Mouse (Mus musculus): ENCODE measurements around the gene Chrnb1. TPM values are rescaled to one million over a fixed set of nuclear protein-coding genes. Genes with fewer than 3 reads are reported as not detected.
A peak's percentile ranks its signal among the peaks of the same experiment; 100 is the strongest.

Chrnb1 gene
- polyA plus RNA-seq, 1 experiment from 2014 or later, result 5.8 TPM

- no peak overlapping the region; a peak in 1 of 4 replicates for H3K4me3 ChIP-seq (ENCODE audit: control insufficient read depth in 1 of 2, insufficient read depth in 1 of 2, low read depth in 1 of 2, low read length in 2 of 2)
- no peak overlapping the region for H3K27ac ChIP-seq (replicated peaks in 1 of 2; ENCODE audit: control insufficient read depth in 1 of 2, insufficient read depth in 1 of 2, low read depth in 2 of 2, low read length in 2 of 2)
- H3K9me3 ChIP-seq (ENCODE audit: control insufficient read depth, low read length), result no peaks in the 10 kb centered on the region
- peaks cover 44% of the 10 kb centered on the region for H3K27me3 ChIP-seq (ENCODE audit: control insufficient read depth, insufficient read depth, low read length)
- WGBS, result 18% methylated on average over 9 of the region's 9 CpGs
- no peak overlapping the region; the same call in 1 of the 2 replicates for H3K9ac ChIP-seq (ENCODE audit: low read length)
- peaks cover 3 to 24% of the 10 kb centered on the region in 2 experiments; a peak in 3 of 4 replicates for H3K4me1 ChIP-seq (ENCODE audit: control insufficient read depth in 2 of 2, insufficient read depth in 2 of 2, low read length in 2 of 2)
- no peak for ATAC-seq (ENCODE audit: insufficient number of reproducible peaks, insufficient read depth, low FRiP score, low read depth)
- H3K36me3 ChIP-seq (ENCODE audit: control insufficient read depth, insufficient read depth, low read length), result no peaks in the 10 kb centered on the region
- 0 out of 2 replicates have a peak overlapping the region, but pooled peaks have one; percentile 89 for H3K4me2 ChIP-seq (ENCODE audit: low read length)
These were observed 39.7 kb upstream of the Chrnb1 start for GRCm38 (mm10) chr11:69835326-69835965.

- no peaks in the 10 kb centered on the region for H3K36me3 ChIP-seq (ENCODE audit: control insufficient read depth, insufficient read depth, low read length)
- peak overlapping the region; percentile 34 to 40 for H3K4me3 ChIP-seq (ENCODE audit: control insufficient read depth in 1 of 2, insufficient read depth in 1 of 2, low read depth in 1 of 2, low read length in 2 of 2)
- H3K9ac ChIP-seq (ENCODE audit: low read length), result peak overlapping the region; percentile 73
- no peak for ATAC-seq (ENCODE audit: insufficient number of reproducible peaks, insufficient read depth, low FRiP score, low read depth)
- peak overlapping the region; percentile 86 for H3K4me2 ChIP-seq (ENCODE audit: low read length)
- peaks cover 3 to 22% of the 10 kb centered on the region in 2 experiments; a peak in 3 of 4 replicates for H3K4me1 ChIP-seq (ENCODE audit: control insufficient read depth in 2 of 2, insufficient read depth in 2 of 2, low read length in 2 of 2)
- WGBS, result 6% methylated on average over 39 of the region's 48 CpGs
- no peaks in the 10 kb centered on the region for H3K9me3 ChIP-seq (ENCODE audit: control insufficient read depth, low read length)
- H3K27ac ChIP-seq (replicated peaks in 1 of 2; ENCODE audit: control insufficient read depth in 1 of 2, insufficient read depth in 1 of 2, low read depth in 2 of 2, low read length in 2 of 2), result no peak overlapping the region
- peaks cover 44% of the 10 kb centered on the region for H3K27me3 ChIP-seq (ENCODE audit: control insufficient read depth, insufficient read depth, low read length)
These were observed 38.3 kb upstream of the Chrnb1 start for GRCm38 (mm10) chr11:69834001-69834549.

GRCm38 (mm10) chr11:69833554-69833953, 37.8 kb upstream of the Chrnb1 start:
- Histone ChIP-seq H3K4me1 (ENCODE audit: control insufficient read depth in 2 of 2, insufficient read depth in 2 of 2, low read length in 2 of 2) (peaks cover 3 to 18% of the 10 kb centered on the region in 2 experiments; a peak in 2 of 4 replicates), H3K9me3 (ENCODE audit: control insufficient read depth, low read length) (no peaks in the 10 kb centered on the region), H3K27me3 (ENCODE audit: control insufficient read depth, insufficient read depth, low read length) (peaks cover 44% of the 10 kb centered on the region), H3K4me2 (ENCODE audit: low read length) (peak overlapping the region; percentile 86), H3K4me3 (ENCODE audit: control insufficient read depth in 1 of 2, insufficient read depth in 1 of 2, low read depth in 1 of 2, low read length in 2 of 2) (peak overlapping the region; percentile 34 to 40), H3K36me3 (ENCODE audit: control insufficient read depth, insufficient read depth, low read length) (no peaks in the 10 kb centered on the region), H3K9ac (ENCODE audit: low read length) (peak overlapping the region; percentile 73), H3K27ac (replicated peaks in 1 of 2; ENCODE audit: control insufficient read depth in 1 of 2, insufficient read depth in 1 of 2, low read depth in 2 of 2, low read length in 2 of 2) (no peak overlapping the region)
- 41% methylated on average over 8 of the region's 8 CpGs for WGBS
- ATAC-seq (ENCODE audit: insufficient number of reproducible peaks, insufficient read depth, low FRiP score, low read depth), result no peak

GRCm38 (mm10) chr11:69828832-69829231, 33.1 kb upstream of the Chrnb1 start:
- peaks cover 24% of the 10 kb centered on the region for H3K36me3 ChIP-seq (ENCODE audit: control insufficient read depth, insufficient read depth, low read length)
- ATAC-seq (ENCODE audit: insufficient number of reproducible peaks, insufficient read depth, low FRiP score, low read depth), result no peak
- no peaks in the 10 kb centered on the region for H3K9me3 ChIP-seq (ENCODE audit: control insufficient read depth, low read length)
- H3K9ac ChIP-seq (ENCODE audit: low read length), result no peak overlapping the region
- peaks cover 13% of the 10 kb centered on the region; the same call in 1 of the 2 replicates for H3K27me3 ChIP-seq (ENCODE audit: control insufficient read depth, insufficient read depth, low read length)
- WGBS, result 78% methylated on average over 5 of the region's 5 CpGs
- H3K4me1 ChIP-seq (ENCODE audit: control insufficient read depth in 2 of 2, insufficient read depth in 2 of 2, low read length in 2 of 2), result peaks cover 0 to 5% of the 10 kb centered on the region in 2 experiments; a peak in 2 of 4 replicates
- H3K27ac ChIP-seq (replicated peaks in 1 of 2; ENCODE audit: control insufficient read depth in 1 of 2, insufficient read depth in 1 of 2, low read depth in 2 of 2, low read length in 2 of 2), result no peak overlapping the region
- H3K4me3 ChIP-seq (ENCODE audit: control insufficient read depth in 1 of 2, insufficient read depth in 1 of 2, low read depth in 1 of 2, low read length in 2 of 2), result no peak overlapping the region
- H3K4me2 ChIP-seq (ENCODE audit: low read length), result no peak overlapping the region

- H3K9ac ChIP-seq (ENCODE audit: low read length), result no peak overlapping the region
- H3K4me2 ChIP-seq (ENCODE audit: low read length), result no peak overlapping the region
- no peak overlapping the region for H3K4me3 ChIP-seq (ENCODE audit: control insufficient read depth in 1 of 2, insufficient read depth in 1 of 2, low read depth in 1 of 2, low read length in 2 of 2)
- H3K4me1 ChIP-seq (ENCODE audit: control insufficient read depth in 2 of 2, insufficient read depth in 2 of 2, low read length in 2 of 2), result no peaks in the 10 kb centered on the region
- no peaks in the 10 kb centered on the region for H3K27me3 ChIP-seq (ENCODE audit: control insufficient read depth, insufficient read depth, low read length)
- ATAC-seq (ENCODE audit: insufficient number of reproducible peaks, insufficient read depth, low FRiP score, low read depth), result no peak
- WGBS, result 71% methylated on average over 2 of the region's 2 CpGs
- H3K36me3 ChIP-seq (ENCODE audit: control insufficient read depth, insufficient read depth, low read length), result peaks cover 24% of the 10 kb centered on the region
- no peak overlapping the region for H3K27ac ChIP-seq (replicated peaks in 1 of 2; ENCODE audit: control insufficient read depth in 1 of 2, insufficient read depth in 1 of 2, low read depth in 2 of 2, low read length in 2 of 2)
- H3K9me3 ChIP-seq (ENCODE audit: control insufficient read depth, low read length), result no peaks in the 10 kb centered on the region
These were observed 27.7 kb upstream of the Chrnb1 start for GRCm38 (mm10) chr11:69823456-69823855.

- no peaks in the 10 kb centered on the region for H3K27me3 ChIP-seq (ENCODE audit: control insufficient read depth, insufficient read depth, low read length)
- no peak within 1 kb of the TSS for H3K4me3 ChIP-seq (ENCODE audit: control insufficient read depth in 1 of 2, insufficient read depth in 1 of 2, low read depth in 1 of 2, low read length in 2 of 2)
- no peak within 1 kb of the TSS for H3K27ac ChIP-seq (replicated peaks in 1 of 2; ENCODE audit: control insufficient read depth in 1 of 2, insufficient read depth in 1 of 2, low read depth in 2 of 2, low read length in 2 of 2)
- 80% methylated on average over 3 of the region's 3 CpGs for WGBS
- H3K36me3 ChIP-seq (ENCODE audit: control insufficient read depth, insufficient read depth, low read length), result peaks cover 13% of the 10 kb centered on the region
- ATAC-seq (ENCODE audit: insufficient number of reproducible peaks, insufficient read depth, low FRiP score, low read depth), result no peak
- no peak within 1 kb of the TSS for H3K9ac ChIP-seq (ENCODE audit: low read length)
- H3K4me1 ChIP-seq (ENCODE audit: control insufficient read depth in 2 of 2, insufficient read depth in 2 of 2, low read length in 2 of 2), result no peaks in the 10 kb centered on the region
- 0 out of 2 replicates have a peak, but pooled peaks cover 4% of the 10 kb centered on the region for H3K9me3 ChIP-seq (ENCODE audit: control insufficient read depth, low read length)
- no peak within 1 kb of the TSS for H3K4me2 ChIP-seq (ENCODE audit: low read length)
These were observed 26.3 kb upstream of the Chrnb1 start, which contains the start of gene Spem1 for GRCm38 (mm10) chr11:69822080-69822479. Spem1 (minus strand) TSS chr11:69822180.

GRCm38 (mm10) chr11:69818871-69819270, 23.1 kb upstream of the Chrnb1 start:
- Histone ChIP-seq H3K4me2 (ENCODE audit: low read length) (no peak overlapping the region), H3K27ac (replicated peaks in 1 of 2; ENCODE audit: control insufficient read depth in 1 of 2, insufficient read depth in 1 of 2, low read depth in 2 of 2, low read length in 2 of 2) (no peak overlapping the region), H3K27me3 (ENCODE audit: control insufficient read depth, insufficient read depth, low read length) (no peaks in the 10 kb centered on the region), H3K4me1 (ENCODE audit: control insufficient read depth in 2 of 2, insufficient read depth in 2 of 2, low read length in 2 of 2) (no peaks in the 10 kb centered on the region), H3K36me3 (ENCODE audit: control insufficient read depth, insufficient read depth, low read length) (no peaks in the 10 kb centered on the region), H3K4me3 (ENCODE audit: control insufficient read depth in 1 of 2, insufficient read depth in 1 of 2, low read depth in 1 of 2, low read length in 2 of 2) (no peak overlapping the region), H3K9me3 (ENCODE audit: control insufficient read depth, low read length) (0 out of 2 replicates have a peak, but pooled peaks cover 4% of the 10 kb centered on the region), H3K9ac (ENCODE audit: low read length) (no peak overlapping the region)
- ATAC-seq (ENCODE audit: insufficient number of reproducible peaks, insufficient read depth, low FRiP score, low read depth), result no peak
- 88% methylated on average over 8 of the region's 8 CpGs for WGBS

All from heart, embryonic 14.5 days (tissue).